Mouse (Mus musculus) hindbrain, embryonic 10.5 days (tissue): Measurements from ENCODE around the gene Gm11562. TPM values are rescaled to one million over a fixed set of nuclear protein-coding genes. Genes with fewer than 3 reads are reported as not detected.
"Not testable (repeated sequence)": the region's sequence is repeated elsewhere in the genome, so short reads cannot be mapped to it uniquely, and the experiment has no call there.

Experiments used
- DNase-seq: peaks from one replicate; pipeline ENCODE4 v3.0.0-alpha.2; 2017; ENCODE audit warnings: low spot score
- H3K27ac ChIP-seq: fragments of 300-500 bp; sonication (generic); 2 replicates; pipeline ENCODE4 v1.5.1; 2016; ENCODE audit warnings: mild to moderate bottlenecking, moderate library complexity
- H3K27me3 ChIP-seq: fragments of 300-500 bp; sonication (generic); 2 replicates; pipeline ENCODE4 v1.6.1; 2016; ENCODE audit warnings: mild to moderate bottlenecking; ENCODE audit not compliant: poor library complexity, insufficient read depth, severe bottlenecking
- H3K36me3 ChIP-seq: fragments of 300-500 bp; sonication (generic); 2 replicates; pipeline ENCODE4 v1.6.1; 2016; ENCODE audit warnings: mild to moderate bottlenecking, moderate library complexity
- H3K4me1 ChIP-seq: fragments of 300-500 bp; sonication (generic); replicated peaks from 2 replicates; pipeline ENCODE4 v1.6.1; 2016; ENCODE audit warnings: mild to moderate bottlenecking
- H3K4me3 ChIP-seq: fragments of 300-500 bp; sonication (generic); 2 replicates; pipeline ENCODE4 v1.5.1; 2016; ENCODE audit warnings: mild to moderate bottlenecking, moderate library complexity
- H3K9me3 ChIP-seq: fragments of 300-500 bp; sonication (generic); 2 replicates; pipeline ENCODE4 v1.6.1; 2016; ENCODE audit warnings: mild to moderate bottlenecking, moderate library complexity
- WGBS: fragments of 180-500 bp; shearing (Covaris S2); methylation state at CpG from one replicate; pipeline ENCODE4 v1.1.7; 2016; 5-methylcytosine and 5-hydroxymethylcytosine counted together
- polyA plus RNA-seq: library from polyadenylated mRNA; unstranded; fragments of >200 nt; fragmentation: Nextera tagmentation; extraction: Ambion mirVana; gene quantifications from 2 replicates; pipeline ENCODE4 v1.2.1, GENCODE M21; 2016

Gm11562 gene
- not detected in 2 replicates for polyA plus RNA-seq

GRCm38 (mm10) chr11:99620335-99620734 is at the start of gene Gm11562:
Gene Gm11562, minus strand, starts transcription at chr11:99620435.
- no peak for DNase-seq
- no peak within 1 kb of the TSS for H3K4me3 ChIP-seq
- H3K27ac ChIP-seq: no peak within 1 kb of the TSS

GRCm38 (mm10) chr11:99665860-99666259 is 45.6 kb upstream of the Gm11562 start, which contains the start of gene Krtap4-6:
Gene Krtap4-6, minus strand, starts transcription at chr11:99665960.
- no peak for DNase-seq
- H3K4me3 ChIP-seq: no peak within 1 kb of the TSS
- no peaks in the 10 kb centered on the region for H3K27me3 ChIP-seq
- H3K4me1 ChIP-seq: no peaks in the 10 kb centered on the region
- H3K36me3 ChIP-seq: no peaks in the 10 kb centered on the region
- no peak within 1 kb of the TSS for H3K27ac ChIP-seq
- 0 out of 2 replicates have a peak, but pooled peaks cover 2% of the 10 kb centered on the region for H3K9me3 ChIP-seq

More at GRCm38 (mm10) chr11:99620335-99620734, at the start of gene Gm11562:
- H3K36me3 ChIP-seq: no peaks in the 10 kb centered on the region
- H3K4me1 ChIP-seq: no peaks in the 10 kb centered on the region
- no peaks in the 10 kb centered on the region for H3K27me3 ChIP-seq
- 87% methylated on average over 2 of the region's 2 CpGs for WGBS
- H3K9me3 ChIP-seq: no peaks in the 10 kb centered on the region

- 89% methylated on average over 10 of the region's 10 CpGs for WGBS
- Histone ChIP-seq H3K27me3 (no peaks in the 10 kb centered on the region), H3K9me3 (0 out of 2 replicates have a peak, but pooled peaks cover 2% of the 10 kb centered on the region), H3K4me1 (no peaks in the 10 kb centered on the region), H3K36me3 (no peaks in the 10 kb centered on the region), H3K4me3 (no peak overlapping the region), H3K27ac (no peak overlapping the region)
- no peak for DNase-seq
Observed at GRCm38 (mm10) chr11:99662802-99663201, 42.6 kb upstream of the Gm11562 start.

- no peaks in the 10 kb centered on the region for H3K27me3 ChIP-seq
- no peak overlapping the region for H3K27ac ChIP-seq
- H3K4me1 ChIP-seq: 0 out of 2 replicates have a peak, but pooled peaks cover 3% of the 10 kb centered on the region
- whole genome bisulfite sequencing: 89% methylated on average over 4 of the region's 4 CpGs
- H3K4me3 ChIP-seq: no peak overlapping the region
- DNase-seq: no peak
- no peaks in the 10 kb centered on the region for H3K36me3 ChIP-seq
- H3K9me3 ChIP-seq: no peaks in the 10 kb centered on the region
Observed at GRCm38 (mm10) chr11:99659256-99659655, 39.0 kb upstream of the Gm11562 start.

GRCm38 (mm10) chr11:99658467-99659010 is 38.3 kb upstream of the Gm11562 start, which contains the start of gene Gm11563:
Gene Gm11563, minus strand, starts transcription at chr11:99658960.
- WGBS: 68% methylated on average over 10 of the region's 10 CpGs
- not testable (repeated sequence) for H3K9me3 ChIP-seq, H3K27ac ChIP-seq, H3K4me1 ChIP-seq, H3K4me3 ChIP-seq, H3K27me3 ChIP-seq, H3K36me3 ChIP-seq, DNase-seq

GRCm38 (mm10) chr11:99657051-99657450 is 36.8 kb upstream of the Gm11562 start:
- Histone ChIP-seq H3K27ac (no peak overlapping the region), H3K27me3 (no peaks in the 10 kb centered on the region), H3K36me3 (no peaks in the 10 kb centered on the region), H3K4me3 (no peak overlapping the region), H3K4me1 (0 out of 2 replicates have a peak, but pooled peaks cover 3% of the 10 kb centered on the region), H3K9me3 (no peaks in the 10 kb centered on the region)
- no peak for DNase-seq
- WGBS: 47% methylated on average over 5 of the region's 5 CpGs

GRCm38 (mm10) chr11:99650136-99650535 is 29.9 kb upstream of the Gm11562 start, which contains the start of gene Gm11555:
Gene Gm11555, minus strand, starts transcription at chr11:99650236.
- DNase-seq: no peak
- 83% methylated on average over 2 of the region's 2 CpGs for WGBS
- Histone ChIP-seq H3K27ac (no peak within 1 kb of the TSS), H3K4me1 (no peaks in the 10 kb centered on the region), H3K27me3 (no peaks in the 10 kb centered on the region), H3K9me3 (no peaks in the 10 kb centered on the region), H3K4me3 (no peak within 1 kb of the TSS), H3K36me3 (no peaks in the 10 kb centered on the region)

GRCm38 (mm10) chr11:99646444-99646843 is 26.2 kb upstream of the Gm11562 start:
- Histone ChIP-seq H3K4me3 (no peak overlapping the region), H3K27ac (no peak overlapping the region), H3K27me3 (no peaks in the 10 kb centered on the region), H3K9me3 (no peaks in the 10 kb centered on the region), H3K4me1 (no peaks in the 10 kb centered on the region), H3K36me3 (no peaks in the 10 kb centered on the region)
- no peak for DNase-seq
- 90% methylated on average over 15 of the region's 15 CpGs for WGBS

GRCm38 (mm10) chr11:99644351-99644750 is 24.1 kb upstream of the Gm11562 start:
- WGBS: 83% methylated on average over 3 of the region's 3 CpGs
- no peaks in the 10 kb centered on the region for H3K36me3 ChIP-seq
- H3K27ac ChIP-seq: no peak overlapping the region
- no peaks in the 10 kb centered on the region for H3K27me3 ChIP-seq
- H3K4me3 ChIP-seq: no peak overlapping the region
- H3K4me1 ChIP-seq: no peaks in the 10 kb centered on the region
- DNase-seq: no peak
- no peaks in the 10 kb centered on the region for H3K9me3 ChIP-seq

GRCm38 (mm10) chr11:99643635-99644139 is 23.5 kb upstream of the Gm11562 start, which contains the start of gene Krtap4-7:
Gene Krtap4-7, minus strand, starts transcription at chr11:99644089.
- not testable (repeated sequence) for H3K36me3 ChIP-seq, H3K4me1 ChIP-seq, H3K27me3 ChIP-seq, H3K27ac ChIP-seq, H3K9me3 ChIP-seq, H3K4me3 ChIP-seq, DNase-seq
- WGBS: 81% methylated on average over 9 of the region's 9 CpGs

GRCm38 (mm10) chr11:99640926-99641325 is 20.7 kb upstream of the Gm11562 start:
- 48% methylated on average over 1 of the region's 1 CpGs for WGBS

GRCm38 (mm10) chr11:99637086-99637485 is 16.9 kb upstream of the Gm11562 start:
- no peaks in the 10 kb centered on the region for H3K9me3 ChIP-seq
- H3K36me3 ChIP-seq: no peaks in the 10 kb centered on the region
- peaks cover 4% of the 10 kb centered on the region for H3K4me1 ChIP-seq
- no peak overlapping the region for H3K27ac ChIP-seq
- no peak for DNase-seq
- no peak overlapping the region for H3K4me3 ChIP-seq
- 90% methylated on average over 1 of the region's 1 CpGs for WGBS
- no peaks in the 10 kb centered on the region for H3K27me3 ChIP-seq

More at GRCm38 (mm10) chr11:99640926-99641325, 20.7 kb upstream of the Gm11562 start:
- Histone ChIP-seq H3K36me3 (no peaks in the 10 kb centered on the region), H3K9me3 (no peaks in the 10 kb centered on the region), H3K27me3 (no peaks in the 10 kb centered on the region), H3K4me1 (no peaks in the 10 kb centered on the region), H3K4me3 (no peak overlapping the region), H3K27ac (no peak overlapping the region)
- no peak for DNase-seq

- DNase-seq: no peak
- Histone ChIP-seq H3K27ac (no peak within 1 kb of the TSS), H3K27me3 (no peaks in the 10 kb centered on the region), H3K4me1 (peaks cover 4% of the 10 kb centered on the region), H3K4me3 (no peak within 1 kb of the TSS), H3K9me3 (no peaks in the 10 kb centered on the region), H3K36me3 (no peaks in the 10 kb centered on the region)
- WGBS: 43% methylated on average over 8 of the region's 8 CpGs
Observed at GRCm38 (mm10) chr11:99634653-99635134, 14.5 kb upstream of the Gm11562 start, which contains the start of gene Krtap4-2. Gene Krtap4-2, minus strand, starts transcription at chr11:99635084.
